10 mouse cellular contexts compared by ENCODE assay signal in the genomic region with DNA sequence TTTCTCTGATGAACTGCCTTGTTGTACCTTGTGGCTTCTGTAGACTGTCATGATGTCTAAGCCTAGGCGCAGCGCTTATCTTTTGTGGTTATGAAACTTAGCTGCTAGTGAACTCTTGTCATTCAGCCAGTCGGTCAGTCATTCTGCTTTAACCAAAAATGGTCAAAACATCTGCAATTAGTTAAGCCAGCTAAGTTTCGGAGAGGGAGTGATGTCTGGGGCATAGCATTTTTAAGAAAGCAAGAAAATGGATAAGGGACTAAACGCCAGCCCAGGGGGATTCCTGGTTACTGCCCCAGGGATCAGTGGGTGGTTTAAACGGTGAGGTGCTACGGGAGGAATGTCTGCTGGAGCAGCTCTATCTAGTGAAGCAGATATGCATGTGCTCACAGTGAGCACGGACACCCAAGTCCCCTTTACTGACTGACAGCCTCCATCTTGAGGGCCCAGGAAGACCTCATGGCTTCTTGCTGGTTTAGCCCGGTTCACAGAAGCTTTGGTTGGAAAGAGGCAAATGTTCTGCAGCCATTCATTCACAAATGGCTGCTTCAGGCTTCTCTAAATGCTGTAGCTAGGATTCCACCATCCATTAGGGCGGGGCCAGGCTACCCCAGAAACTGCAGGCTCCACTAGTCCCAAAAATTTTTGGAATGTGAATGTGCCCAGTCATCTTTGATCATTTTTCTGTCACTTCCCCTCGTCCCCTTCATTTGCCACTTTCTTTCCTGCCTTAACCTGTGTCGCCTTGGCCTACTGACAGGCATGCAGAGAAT. TPM values are rescaled to one million over a fixed set of nuclear protein-coding genes. Genes with fewer than 3 reads are reported as not detected.
A peak's percentile ranks its signal among the peaks of the same experiment; 100 is the strongest.
DNase-seq lines count a peak whose midpoint lies in the region; ATAC-seq and TF ChIP-seq lines count a peak whose summit lies in the region.
"Had no signal": no experiment of that assay in that cellular context is flagged by ENCODE, and none has a peak within 500 bp of the region (broad histone marks: within the 10 kb centered on the region; RNA-seq: fewer than 3 reads in every experiment).

No protein-coding gene starts in this region.

- peaks cover 35% of the 10 kb centered on the region; the same call in 1 of the 2 replicates for H3K36me3 ChIP-seq in limb, embryonic 15.5 days
- H3K36me3 ChIP-seq: neural tube, embryonic 15.5 days had no signal

- H3K4me1 ChIP-seq in embryonic fibroblast, embryonic 13.5 days (ENCODE audit: control insufficient read depth, insufficient read depth, low read length): peaks cover 40% of the 10 kb centered on the region
- H3K4me1 ChIP-seq in limb, embryonic 15.5 days: peaks cover 70% of the 10 kb centered on the region

- no peak for ATAC-seq in limb, embryonic 15.5 days (ENCODE audit: insufficient number of reproducible peaks, low FRiP score, low TSS enrichment, low read depth)

- no peak overlapping the region for H3K4me3 ChIP-seq in embryonic fibroblast, embryonic 13.5 days (ENCODE audit: insufficient read depth, low read length)
- H3K4me3 ChIP-seq in limb, embryonic 15.5 days: no peak overlapping the region
- H3K4me3 ChIP-seq: neural tube, embryonic 15.5 days had no signal

- DNase-seq in heart, adult 11 months: peak; percentile 96
- no peak for DNase-seq in heart, postnatal 14 days
- DNase-seq in lung, postnatal 25 days (ENCODE audit: low spot score): peak; percentile 36
- no peak for DNase-seq in lung, postnatal 10 days
- DNase-seq in layer of hippocampus, postnatal 14 days (ENCODE audit: low spot score in 2 of 2): no peak
- DNase-seq in urinary bladder, postnatal 10 days (ENCODE audit: low spot score): no peak

- H3K9me3 ChIP-seq in limb, embryonic 15.5 days: no peaks in the 10 kb centered on the region
- H3K9me3 ChIP-seq: neural tube, embryonic 15.5 days had no signal

- H3K27me3 ChIP-seq in limb, embryonic 15.5 days: no peaks in the 10 kb centered on the region
- H3K27me3 ChIP-seq: neural tube, embryonic 15.5 days had no signal

- H3K9ac ChIP-seq in limb, embryonic 15.5 days: 0 out of 2 replicates have a peak overlapping the region, but pooled peaks have one; percentile 14
- H3K9ac ChIP-seq: neural tube, embryonic 15.5 days had no signal

- 0 out of 2 replicates have a peak overlapping the region, but pooled peaks have one; percentile 1 for H3K4me2 ChIP-seq in limb, embryonic 15.5 days
- H3K4me2 ChIP-seq: neural tube, embryonic 15.5 days had no signal

- TF ChIP-seq CTCF in embryonic fibroblast, embryonic 13.5 days (IDR thresholded peaks at IDR 0.05; ENCODE audit: borderline replicate concordance, insufficient read depth, low read length): no peak

- H3K27ac ChIP-seq in embryonic fibroblast, embryonic 13.5 days (ENCODE audit: insufficient read depth, low read length): peak overlapping the region; percentile 99
- peak overlapping the region; percentile 84 for H3K27ac ChIP-seq in limb, embryonic 15.5 days
- H3K27ac ChIP-seq: macrophage had no signal

- intact Hi-C loops in heart, postnatal 14 days (cut with DNase I): no loop called here

- TF ChIP-seq POLR2A in embryonic fibroblast, embryonic 13.5 days (IDR thresholded peaks at IDR 0.05; ENCODE audit: low read depth, low read length): peak; percentile 20

- 35% methylated on average over 12 of the region's 12 CpGs for WGBS in limb, embryonic 15.5 days

RNA-seq across cellular contexts. Expression of a gene that starts 13.5 kb away (rescaled TPM):
- 100 to 1,000 TPM; 221 to 228 TPM for total RNA-seq in heart, postnatal 14 days (2021)
- polyA plus RNA-seq in embryonic fibroblast, embryonic 13.5 days (2011; ENCODE audit: insufficient read length, low read depth, missing spikeins): 1,166 and 1,394 TPM in 2 replicates
- 835 and 854 TPM in 2 replicates for polyA plus RNA-seq in limb, embryonic 15.5 days (2015; fragmentation: Nextera tagmentation; extraction: Ambion mirVana)
- 10 to 100 TPM; 49.7 to 58.0 TPM for total RNA-seq in layer of hippocampus, postnatal 14 days (2021)

Comparison
In these comparisons a context has a peak if more than half of its experiments do, and no peak if none do; other contexts are left out.
1. DNase-seq: peak in heart, adult 11 months (single experiment) and lung, postnatal 25 days (single experiment); none in heart, postnatal 14 days (0 of 2), lung, postnatal 10 days (single experiment), layer of hippocampus, postnatal 14 days (0 of 2) and urinary bladder, postnatal 10 days (single experiment).